Mouse (Mus musculus): ENCODE results near the gene Gpr143.
A peak's percentile ranks its signal among the peaks of the same experiment; 100 is the strongest.
"Not testable (repeated sequence)": the region's sequence is repeated elsewhere in the genome, so short reads cannot be mapped to it uniquely, and the experiment has no call there.

- peak; percentile 47; the same call in 1 of the 2 replicates for TF ChIP-seq CTCF (IDR thresholded peaks at IDR 0.05; ENCODE audit: low read depth)
- not testable (repeated sequence) for TF ChIP-seq EP300 (IDR thresholded peaks at IDR 0.05; ENCODE audit: low read depth)
Measured at GRCm38 (mm10) chrX:152834940-152835339, 53.2 kb downstream of the Gpr143 start.
